Mouse (Mus musculus) MEL (cell line): ENCODE results near the gene Slc25a4. TPM values are rescaled to one million over a fixed set of nuclear protein-coding genes. Genes with fewer than 3 reads are reported as not detected.

Source experiments
- DNase-seq: peaks from one replicate; pipeline ENCODE4 v3.0.0; 2011; ENCODE audit warnings: low read depth, low spot score
- H3K27ac ChIP-seq: 2 replicates; pipeline ENCODE4 v1.5.1; 2012; ENCODE audit warnings: low read depth, mild to moderate bottlenecking, control low read depth, low read length, moderate library complexity; ENCODE audit not compliant: control insufficient read depth
- H3K27me3 ChIP-seq, 2 experiments: fragments of 150-350 bp in 1 of 2; sonication (generic) in 1 of 2; 2 replicates each; pipeline ENCODE4 v1.6.1; 2012; ENCODE audit warnings: low read length in 2 of 2, mild to moderate bottlenecking in 2 of 2, improper control_type of control experiment in 1 of 2, moderate library complexity in 1 of 2; ENCODE audit not compliant: insufficient read depth in 2 of 2, control insufficient read depth in 1 of 2
- H3K36me3 ChIP-seq, 2 experiments: 2 replicates each; pipeline ENCODE4 v1.6.1; 2012 to 2014; ENCODE audit warnings: low read length in 2 of 2, improper control_type of control experiment in 1 of 2, inconsistent platforms in 1 of 2, mild to moderate bottlenecking in 1 of 2; ENCODE audit not compliant: insufficient read depth in 2 of 2, control insufficient read depth in 1 of 2
- H3K4me1 ChIP-seq, 2 experiments: fragments of 150-350 bp in 1 of 2; sonication (generic) in 1 of 2; 2 replicates each; pipeline ENCODE4 v1.6.1; 2012; ENCODE audit warnings: low read length in 2 of 2, improper control_type of control experiment in 1 of 2, mild to moderate bottlenecking in 1 of 2; ENCODE audit not compliant: insufficient read depth in 2 of 2, control insufficient read depth in 1 of 2
- H3K4me3 ChIP-seq, 2 experiments: fragments of 150-350 bp in 1 of 2; sonication (generic) in 1 of 2; 2 replicates each; pipeline ENCODE4 v1.5.1; 2012; ENCODE audit warnings: low read depth in 2 of 2, low read length in 2 of 2, mild to moderate bottlenecking in 2 of 2, moderate library complexity in 2 of 2, control low read depth in 1 of 2, improper control_type of control experiment in 1 of 2; ENCODE audit not compliant: control insufficient read depth in 1 of 2, insufficient read depth in 1 of 2
- H3K79me2 ChIP-seq: 2 replicates; pipeline ENCODE4 v1.6.1; 2012; ENCODE audit warnings: mild to moderate bottlenecking, low read length, moderate library complexity; ENCODE audit not compliant: control insufficient read depth, poor library complexity, insufficient read depth
- H3K9ac ChIP-seq: 2 replicates; pipeline ENCODE4 v1.6.1; 2012; ENCODE audit warnings: low read depth, mild to moderate bottlenecking, control low read depth, low read length, moderate library complexity; ENCODE audit not compliant: control insufficient read depth, poor library complexity, severe bottlenecking
- H3K9me3 ChIP-seq: fragments of 150-350 bp; sonication (generic); replicated peaks from 2 replicates; pipeline ENCODE4 v1.6.1; 2012; ENCODE audit warnings: mild to moderate bottlenecking, low read length, improper control_type of control experiment, moderate library complexity; ENCODE audit not compliant: insufficient read depth
- BHLHE40 ChIP-seq: IDR thresholded peaks from 2 replicates; pipeline ENCODE4 v1.6.1; 2012; ENCODE audit warnings: low read depth, mild to moderate bottlenecking, inconsistent platforms, low read length, improper control_type of control experiment, borderline replicate concordance
- CHD1 ChIP-seq: IDR thresholded peaks from 2 replicates; pipeline ENCODE4 v1.6.1; 2012; ENCODE audit warnings: low read depth, mild to moderate bottlenecking, inconsistent platforms, low read length, improper control_type of control experiment
- CHD2 ChIP-seq: IDR thresholded peaks from 2 replicates; pipeline ENCODE4 v1.6.1; 2011; ENCODE audit warnings: low read length, improper control_type of control experiment
- CTCF ChIP-seq, 3 experiments: IDR thresholded peaks in 2 of 3; conservative IDR thresholded peaks in 1 of 3; 2 replicates each; pipeline ENCODE4 v1.5.1; 2011 to 2012; ENCODE audit warnings: low read length in 3 of 3, low read depth in 2 of 3, mild to moderate bottlenecking in 2 of 3, improper control_type of control experiment in 1 of 3, inconsistent platforms in 1 of 3, mixed read lengths in 1 of 3, moderate library complexity in 1 of 3; ENCODE audit not compliant: control insufficient read depth in 1 of 3, insufficient read depth in 1 of 3, poor library complexity in 1 of 3, severe bottlenecking in 1 of 3
- E2F4 ChIP-seq: IDR thresholded peaks from 2 replicates; pipeline ENCODE4 v1.6.1; 2011; ENCODE audit warnings: low read depth, low read length, improper control_type of control experiment, borderline replicate concordance
- ELF1 ChIP-seq: IDR thresholded peaks from 2 replicates; pipeline ENCODE4 v1.6.1; 2014; ENCODE audit warnings: low read depth, mild to moderate bottlenecking, inconsistent platforms, low read length, improper control_type of control experiment, moderate library complexity
- EP300 ChIP-seq, 2 experiments: IDR thresholded peaks; 2 replicates each; pipeline ENCODE4 v1.6.1; 2011; ENCODE audit warnings: improper control_type of control experiment in 2 of 2, low read length in 2 of 2, low read depth in 1 of 2, mild to moderate bottlenecking in 1 of 2
- ETS1 ChIP-seq: IDR thresholded peaks from 2 replicates; pipeline ENCODE4 v1.6.1; 2012; ENCODE audit warnings: low read depth, mild to moderate bottlenecking, inconsistent platforms, low read length, improper control_type of control experiment, moderate library complexity
- GATA1 ChIP-seq: IDR thresholded peaks from 2 replicates; pipeline ENCODE4 v1.6.1; 2011; ENCODE audit warnings: low read depth, low read length, improper control_type of control experiment
- HCFC1 ChIP-seq: IDR thresholded peaks from 2 replicates; pipeline ENCODE4 v1.6.1; 2012; ENCODE audit warnings: low read depth, mild to moderate bottlenecking, inconsistent platforms, low read length, improper control_type of control experiment, moderate library complexity
- JUND ChIP-seq: IDR thresholded peaks from 2 replicates; pipeline ENCODE4 v1.6.1; 2011; ENCODE audit warnings: low read depth, mild to moderate bottlenecking, improper control_type of control experiment, low read length
- MAFK ChIP-seq: IDR thresholded peaks from 2 replicates; pipeline ENCODE4 v1.6.1; 2011; ENCODE audit warnings: low read depth, mild to moderate bottlenecking, low read length, improper control_type of control experiment, borderline replicate concordance
- MAX ChIP-seq: IDR thresholded peaks from 2 replicates; pipeline ENCODE4 v1.6.1; 2011; ENCODE audit warnings: low read length, improper control_type of control experiment
- MAZ ChIP-seq: IDR thresholded peaks from 2 replicates; pipeline ENCODE4 v1.6.1; 2012; ENCODE audit warnings: low read depth, mild to moderate bottlenecking, inconsistent platforms, low read length, improper control_type of control experiment
- MEF2A ChIP-seq: IDR thresholded peaks from 2 replicates; pipeline ENCODE4 v1.6.1; 2014; ENCODE audit warnings: low read depth, mild to moderate bottlenecking, inconsistent platforms, low read length, improper control_type of control experiment; ENCODE audit not compliant: poor library complexity, insufficient replicate concordance, severe bottlenecking; ENCODE audit errors: extremely low read depth
- MXI1 ChIP-seq: IDR thresholded peaks from 2 replicates; pipeline ENCODE4 v1.6.1; 2011; ENCODE audit warnings: mild to moderate bottlenecking, low read depth, low read length, improper control_type of control experiment
- MYB ChIP-seq: IDR thresholded peaks from 2 replicates; pipeline ENCODE4 v1.6.1; 2011; ENCODE audit warnings: mild to moderate bottlenecking, low read depth, low read length, improper control_type of control experiment
- MYC ChIP-seq: IDR thresholded peaks from 2 replicates; pipeline ENCODE4 v1.6.1; 2011; ENCODE audit warnings: low read depth, mild to moderate bottlenecking, low read length, improper control_type of control experiment, moderate library complexity
- NELFE ChIP-seq: IDR thresholded peaks from 2 replicates; pipeline ENCODE4 v1.6.1; 2011; ENCODE audit warnings: low read depth, low read length, improper control_type of control experiment
- POLR2A ChIP-seq, 2 experiments: IDR thresholded peaks; 2 replicates each; pipeline ENCODE4 v1.6.1; 2011 to 2012; ENCODE audit warnings: low read length in 2 of 2, mild to moderate bottlenecking in 2 of 2, control low read depth in 1 of 2, improper control_type of control experiment in 1 of 2, low read depth in 1 of 2, moderate library complexity in 1 of 2; ENCODE audit not compliant: control insufficient read depth in 1 of 2, insufficient read depth in 1 of 2, poor library complexity in 1 of 2
- POLR2AphosphoS2 ChIP-seq: IDR thresholded peaks from 2 replicates; pipeline ENCODE4 v1.6.1; 2011; ENCODE audit warnings: low read length, improper control_type of control experiment
- POLR2AphosphoS5 ChIP-seq: IDR thresholded peaks from 2 replicates; pipeline ENCODE4 v1.6.1; 2012; ENCODE audit warnings: low read depth, borderline replicate concordance, mild to moderate bottlenecking, inconsistent platforms, low read length, moderate library complexity, mixed read lengths
- RAD21 ChIP-seq: IDR thresholded peaks from 2 replicates; pipeline ENCODE4 v1.6.1; 2011; ENCODE audit warnings: mild to moderate bottlenecking, low read depth, low read length, improper control_type of control experiment
- RCOR1 ChIP-seq: IDR thresholded peaks from 2 replicates; pipeline ENCODE4 v1.6.1; 2012; ENCODE audit warnings: low read depth, mild to moderate bottlenecking, inconsistent platforms, low read length, improper control_type of control experiment
- SIN3A ChIP-seq: IDR thresholded peaks from 2 replicates; pipeline ENCODE4 v1.6.1; 2012; ENCODE audit warnings: low read length, improper control_type of control experiment, inconsistent platforms
- SMC3 ChIP-seq: IDR thresholded peaks from 2 replicates; pipeline ENCODE4 v1.6.1; 2011; ENCODE audit warnings: low read depth, low read length, improper control_type of control experiment
- TAL1 ChIP-seq: IDR thresholded peaks from 2 replicates; pipeline ENCODE4 v1.6.1; 2012; ENCODE audit warnings: mild to moderate bottlenecking, inconsistent platforms, low read length, moderate library complexity, mixed read lengths
- TCF12 ChIP-seq: IDR thresholded peaks from 2 replicates; pipeline ENCODE4 v1.6.1; 2014; ENCODE audit warnings: low read depth, mild to moderate bottlenecking, inconsistent platforms, low read length, improper control_type of control experiment, moderate library complexity
- UBTF ChIP-seq: IDR thresholded peaks from 2 replicates; pipeline ENCODE4 v1.6.1; 2012; ENCODE audit warnings: low read depth, mild to moderate bottlenecking, inconsistent platforms, low read length, improper control_type of control experiment, moderate library complexity, borderline replicate concordance; ENCODE audit not compliant: insufficient read depth
- USF1 ChIP-seq: IDR thresholded peaks from 2 replicates; pipeline ENCODE4 v1.6.1; 2014; ENCODE audit warnings: low read depth, mild to moderate bottlenecking, inconsistent platforms, low read length, improper control_type of control experiment, moderate library complexity
- USF2 ChIP-seq, 2 experiments: IDR thresholded peaks; 2 replicates each; pipeline ENCODE4 v1.6.1; 2011 to 2012; ENCODE audit warnings: improper control_type of control experiment in 2 of 2, low read length in 2 of 2, borderline replicate concordance in 1 of 2, inconsistent platforms in 1 of 2, low read depth in 1 of 2, mild to moderate bottlenecking in 1 of 2; ENCODE audit not compliant: insufficient read depth in 1 of 2
- ZC3H11A ChIP-seq: IDR thresholded peaks from 2 replicates; pipeline ENCODE4 v1.6.1; 2012; ENCODE audit warnings: low read depth, mild to moderate bottlenecking, inconsistent platforms, low read length, improper control_type of control experiment
- ZMIZ1 ChIP-seq: IDR thresholded peaks from 2 replicates; pipeline ENCODE4 v1.6.1; 2012; ENCODE audit warnings: low read depth, mild to moderate bottlenecking, inconsistent platforms, low read length, improper control_type of control experiment, moderate library complexity
- ZNF384 ChIP-seq: IDR thresholded peaks from 2 replicates; pipeline ENCODE4 v1.6.1; 2012; ENCODE audit warnings: low read depth, mild to moderate bottlenecking, inconsistent platforms, low read length, improper control_type of control experiment
- polyA plus RNA-seq, 2 experiments: library from polyadenylated mRNA; stranded (reverse) in 1 of 2; unstranded in 1 of 2; fragments of >175 nt in 1 of 2; fragments of >200 nt in 1 of 2; gene quantifications; 2 replicates each; pipeline versions ENCODE4 v1.2.1 to v1.2.4; 2012; ENCODE audit warnings: low replicate concordance in 2 of 2, low read depth in 1 of 2; ENCODE audit not compliant: insufficient read length in 2 of 2, insufficient read depth in 1 of 2, missing spikeins in 1 of 2
- total RNA-seq: library from RNA; depleted of rRNA; stranded (reverse); fragments of 300-350 nt; gene quantifications from 2 replicates; pipeline ENCODE4 v1.2.3, GENCODE M21; 2012; rRNA removed

Slc25a4 gene
- total RNA-seq: 311 and 342 TPM in 2 replicates
- 100 to 1,000 TPM; 188 to 471 TPM for polyA plus RNA-seq

DNA sequence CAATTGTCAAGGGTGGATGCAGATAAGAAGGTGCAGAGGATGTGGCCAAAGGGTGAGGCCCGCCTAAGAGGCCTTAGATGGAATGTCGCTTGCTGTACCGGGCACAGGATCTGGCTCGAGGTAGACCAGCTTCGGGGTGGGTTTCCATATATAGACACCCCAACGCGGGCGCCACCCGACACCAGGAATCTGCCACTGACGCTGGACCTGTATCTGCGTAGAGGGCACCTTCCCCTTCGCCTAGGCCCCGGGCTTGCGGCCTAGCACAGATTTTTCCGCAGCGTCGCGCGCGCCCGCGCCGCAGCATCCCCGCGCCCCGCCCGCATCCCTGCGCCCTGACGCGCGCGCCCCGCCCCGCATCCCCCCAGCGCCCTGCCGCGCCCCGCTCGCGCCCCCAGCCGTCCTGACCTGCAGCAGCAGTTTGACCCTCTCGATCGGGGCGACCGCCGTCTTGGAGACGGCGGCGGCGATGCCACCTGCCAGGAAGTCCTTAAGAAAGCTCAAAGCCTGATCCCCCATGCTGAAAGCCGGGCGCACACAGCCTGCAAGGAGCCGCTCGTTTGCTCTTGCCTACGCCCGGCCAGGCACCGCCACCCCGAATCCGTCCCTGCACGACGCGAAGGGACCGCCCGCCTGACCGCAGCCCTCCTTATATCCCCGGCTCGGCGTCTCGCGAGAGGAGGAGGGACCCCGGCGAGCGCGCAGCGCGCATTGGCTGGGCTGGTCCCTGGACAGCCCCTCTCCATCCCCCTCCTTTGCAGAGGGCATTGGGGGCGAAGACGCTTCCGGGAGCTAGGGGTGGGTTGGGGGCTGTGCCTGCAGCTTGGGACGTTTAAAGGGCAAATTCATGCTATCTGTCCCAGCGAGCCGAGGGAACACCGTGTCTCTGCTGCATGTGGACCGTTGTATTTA, at the start of gene Slc25a4:
Slc25a4 (minus strand) TSS at position 881 of the 912 bp plus-strand sequence.
- peaks cover 18% of the 10 kb centered on the region for H3K79me2 ChIP-seq
- no peaks in the 10 kb centered on the region for H3K9me3 ChIP-seq
- peaks cover 2 to 12% of the 10 kb centered on the region in 2 experiments; a peak in 3 of 4 replicates for H3K4me1 ChIP-seq
- peak; percentile 96 for DNase-seq
- H3K36me3 ChIP-seq: peaks cover 9 to 24% of the 10 kb centered on the region in 2 experiments
- no peaks in the 10 kb centered on the region for H3K27me3 ChIP-seq
- H3K27ac ChIP-seq: peak within 1 kb of the TSS; percentile 87
- H3K9ac ChIP-seq: peak within 1 kb of the TSS; percentile 92
- peak within 1 kb of the TSS; percentile 56 to 78 for H3K4me3 ChIP-seq
- no peak for TF ChIP-seq MEF2A
- no peak for TF ChIP-seq E2F4
- no peak for TF ChIP-seq MAFK
- peak; percentile 89 for TF ChIP-seq ELF1
- TF ChIP-seq POLR2A (IDR thresholded peaks at IDR 0.05; ENCODE audit: control insufficient read depth in 1 of 2, insufficient read depth in 1 of 2, low read depth in 1 of 2, low read length in 2 of 2, poor library complexity in 1 of 2): peak; percentile 97 to 99
- peak; percentile 98 for TF ChIP-seq NELFE
- 0 out of 2 replicates have a peak, but pooled peaks have one; percentile 46 for TF ChIP-seq MYC
- no peak for TF ChIP-seq CHD1
- no peak for TF ChIP-seq ZC3H11A
- peak; percentile 68; the same call in 1 of the 2 replicates for TF ChIP-seq TCF12
- TF ChIP-seq GATA1: peak; percentile 50; the same call in 1 of the 2 replicates
- TF ChIP-seq CTCF (IDR thresholded peaks at IDR 0.05 in 2 of 3, conservative IDR thresholded peaks at IDR 0.05 in 1 of 3; ENCODE audit: control insufficient read depth in 1 of 3, insufficient read depth in 1 of 3, low read depth in 2 of 3, low read length in 3 of 3, poor library complexity in 1 of 3, severe bottlenecking in 1 of 3): peak in 1 of 3 experiments; percentile 23; a peak in 1 of 6 replicates
- peak; percentile 50; the same call in 1 of the 2 replicates for TF ChIP-seq MAX
- TF ChIP-seq RAD21: no peak
- TF ChIP-seq TAL1: no peak
- TF ChIP-seq MAZ: peak; percentile 97
- peak; percentile 80 for TF ChIP-seq HCFC1
- TF ChIP-seq JUND: no peak
- 0 out of 4 replicates have a peak, but pooled peaks of 1 of the 2 experiments have one; percentile 28 for TF ChIP-seq EP300 (IDR thresholded peaks at IDR 0.05; ENCODE audit: low read depth in 1 of 2, low read length in 2 of 2)
- no peak for TF ChIP-seq USF2 (IDR thresholded peaks at IDR 0.05; ENCODE audit: borderline replicate concordance in 1 of 2, insufficient read depth in 1 of 2, low read depth in 1 of 2, low read length in 2 of 2)
- peak; percentile 93 for TF ChIP-seq SIN3A
- TF ChIP-seq RCOR1: no peak
- no peak for TF ChIP-seq BHLHE40
- no peak for TF ChIP-seq MYB
- peak; percentile 94 for TF ChIP-seq POLR2AphosphoS2
- TF ChIP-seq UBTF: 0 out of 2 replicates have a peak, but pooled peaks have one; percentile 67
- TF ChIP-seq ZMIZ1: peak; percentile 98
- TF ChIP-seq USF1: no peak
- TF ChIP-seq CHD2: peak; percentile 99
- no peak for TF ChIP-seq SMC3
- no peak; the same call in 1 of the 2 replicates for TF ChIP-seq POLR2AphosphoS5
- TF ChIP-seq MXI1: peak; percentile 87
- no peak for TF ChIP-seq ZNF384
- TF ChIP-seq ETS1: peak; percentile 40; the same call in 1 of the 2 replicates
